Mouse (Mus musculus) colon, adult 2 months (tissue): Measurements from ENCODE around the gene Vwa3a. TPM values are rescaled to one million over a fixed set of nuclear protein-coding genes. Genes with fewer than 3 reads are reported as not detected.

Source experiments
- polyA plus RNA-seq: library from polyadenylated mRNA; depleted of rRNA; stranded (reverse); fragments of >200 nt; gene quantifications from 2 replicates; pipeline ENCODE4 v1.2.3, GENCODE M21; 2012; rRNA removed

Gene Vwa3a
- 0.08 and 0.10 TPM in 2 replicates for polyA plus RNA-seq

DNA sequence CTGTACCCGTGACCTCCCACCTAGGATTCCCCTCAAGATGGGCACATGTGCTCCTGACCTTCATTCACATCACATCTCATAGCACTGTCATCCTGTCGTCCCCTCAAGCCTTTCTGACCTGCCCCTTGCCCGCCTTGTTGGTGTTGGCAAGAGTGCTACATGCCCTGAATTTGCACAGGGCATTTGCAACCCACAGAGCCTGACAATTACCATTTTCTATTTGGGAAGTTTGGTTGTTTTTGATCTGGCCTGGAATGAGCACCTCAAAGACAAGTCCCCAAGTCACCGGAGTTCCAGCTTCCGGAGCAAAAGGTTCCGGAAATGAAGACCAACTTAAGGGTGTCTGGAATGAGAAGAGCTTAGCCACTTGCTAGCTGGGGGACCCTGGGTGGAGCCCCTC lies at the start of gene Vwa3a:
Gene Vwa3a (plus strand): TSS at position 301 of the 400 bp plus-strand sequence.

DNA sequence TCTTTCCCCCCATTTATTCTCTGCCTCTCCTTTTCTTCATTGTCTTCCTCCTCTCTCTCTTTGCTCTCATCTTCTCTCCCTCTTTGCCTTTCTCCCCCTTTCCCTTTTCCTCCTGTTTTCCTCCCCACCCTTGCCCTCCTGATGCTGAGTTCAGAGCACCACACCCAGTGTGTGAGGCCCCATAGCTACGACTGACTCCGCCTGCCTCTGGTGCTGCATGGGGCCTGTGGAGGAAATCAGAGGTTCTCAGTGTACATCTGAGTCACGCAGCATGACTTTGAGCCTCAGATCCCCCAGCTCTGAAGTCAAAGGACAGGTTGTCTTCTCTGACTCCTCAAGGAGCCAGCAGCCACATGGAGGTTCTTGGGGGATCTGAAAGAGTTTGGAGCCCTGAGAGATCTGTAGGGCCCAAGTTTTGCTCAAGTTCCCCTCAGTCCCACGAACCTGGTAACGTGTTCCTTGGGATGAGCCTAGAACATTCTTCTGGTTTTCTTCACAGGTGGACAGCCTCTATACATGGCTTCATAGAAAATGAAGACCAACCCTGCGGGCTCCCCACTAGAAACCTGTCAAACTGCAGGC lies 72.8 kb downstream of the Vwa3a start, which contains the start of gene Gm5737:
Gene Gm5737 (plus strand): TSS at position 532 of the 582 bp plus-strand sequence.

DNA sequence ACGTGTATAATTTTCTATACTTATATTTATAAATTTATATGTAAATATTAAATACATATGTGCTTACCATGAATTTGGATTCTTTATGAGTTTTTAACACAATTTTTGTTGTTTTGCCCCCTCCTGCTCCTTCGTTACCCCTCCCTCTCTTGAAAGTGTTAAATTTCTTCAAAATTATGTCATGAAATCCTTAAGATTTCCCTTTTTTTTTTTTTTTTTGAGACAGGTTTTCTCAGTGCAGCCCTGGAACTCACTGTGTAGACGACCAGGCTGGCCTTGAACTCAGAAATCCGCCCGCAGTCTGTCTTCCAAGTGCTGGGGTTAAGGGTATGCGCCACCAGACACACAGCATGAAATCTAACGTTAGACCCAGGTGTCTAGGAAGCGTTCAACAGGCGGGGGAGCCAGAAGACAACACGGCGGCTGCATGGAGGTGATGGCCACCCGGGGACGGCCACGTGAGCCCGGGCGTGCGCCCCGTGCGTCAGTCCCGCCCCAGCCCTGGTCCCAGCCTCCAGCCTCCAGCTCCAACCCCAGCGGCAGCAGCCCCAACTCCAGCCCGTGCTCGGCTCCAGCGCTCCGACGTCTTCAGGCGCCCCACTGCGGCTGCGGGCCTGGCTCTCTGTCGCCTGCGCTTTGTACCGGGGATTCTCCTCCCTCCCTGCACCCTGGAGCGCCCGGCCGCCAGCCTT lies 103.4 kb downstream of the Vwa3a start, which contains the start of gene Eef2k:
Gene Eef2k (plus strand): TSS at position 487 of the 692 bp plus-strand sequence.

Other genes starting within 250 kb of the Vwa3a start
- 51.4 and 59.9 TPM in 2 replicates for gene Uqcrc2, start 104.1 kb upstream of the Vwa3a start, polyA plus RNA-seq
- not detected in 2 replicates for gene Pdzd9, start 69.0 kb upstream of the Vwa3a start, polyA plus RNA-seq
- gene Mosmo, start 61.7 kb upstream of the Vwa3a start, polyA plus RNA-seq: 7.5 and 8.1 TPM in 2 replicates
- 0.08 TPM in 1 of 2 replicates, not detected in the other for gene Gm5737, start 73.0 kb downstream of the Vwa3a start, polyA plus RNA-seq
- gene Eef2k, start 103.5 kb downstream of the Vwa3a start, polyA plus RNA-seq: 36.6 and 38.0 TPM in 2 replicates
- gene Polr3e, start 178.4 kb downstream of the Vwa3a start, polyA plus RNA-seq: 13.6 and 15.1 TPM in 2 replicates
- gene Cdr2, start 243.0 kb downstream of the Vwa3a start, polyA plus RNA-seq: 11.5 and 17.6 TPM in 2 replicates
- gene Mfsd13b, start 243.2 kb downstream of the Vwa3a start, polyA plus RNA-seq: 0.20 and 0.95 TPM in 2 replicates